Mouse (Mus musculus): ENCODE measurements at regions not wholly inside any gene's neighbourhood (a gene's known extent, or its start where the extent isn't known, plus 50 kb on each side); places are given as distances from the start of the nearest gene placed in this dataset.

- DNase-seq (ENCODE audit: low spot score) (no peak), ATAC-seq (ENCODE audit: low FRiP score) (no peak)
- Histone ChIP-seq H3K9ac (no peak overlapping the region), H3K27ac (no peak overlapping the region), H3K36me3 (replicated peaks; ENCODE audit: control insufficient read depth, insufficient read depth) (no peaks in the 10 kb centered on the region), H3K4me2 (replicated peaks) (no peak overlapping the region), H3K27me3 (ENCODE audit: control insufficient read depth, insufficient read depth, low read length) (peaks cover 3% of the 10 kb centered on the region; the same call in 1 of the 2 replicates), H3K4me3 (replicated peaks; ENCODE audit: low read length) (no peak overlapping the region), H3K9me3 (ENCODE audit: control insufficient read depth, low read length) (no peaks in the 10 kb centered on the region), H3K4me1 (replicated peaks; ENCODE audit: control insufficient read depth, insufficient read depth, low read length) (peaks cover 18% of the 10 kb centered on the region)
- WGBS, result 47% methylated on average over 3 of the region's 3 CpGs
Observed at GRCm38 (mm10) chr2:92841626-92842025, 73.3 kb upstream of the Syt13 start.

GRCm38 (mm10) chr2:92845061-92845769 is 69.7 kb upstream of the Syt13 start:
- Histone ChIP-seq H3K36me3 (replicated peaks; ENCODE audit: control insufficient read depth, insufficient read depth) (no peaks in the 10 kb centered on the region), H3K9me3 (ENCODE audit: control insufficient read depth, low read length) (no peaks in the 10 kb centered on the region), H3K9ac (no peak overlapping the region; the same call in 1 of the 2 replicates), H3K27me3 (ENCODE audit: control insufficient read depth, insufficient read depth, low read length) (0 out of 2 replicates have a peak, but pooled peaks cover 3% of the 10 kb centered on the region), H3K4me2 (replicated peaks) (no peak overlapping the region), H3K27ac (peak overlapping the region; percentile 49), H3K4me3 (replicated peaks; ENCODE audit: low read length) (no peak overlapping the region), H3K4me1 (replicated peaks; ENCODE audit: control insufficient read depth, insufficient read depth, low read length) (peaks cover 20% of the 10 kb centered on the region)
- DNase-seq (ENCODE audit: low spot score), result peak; percentile 59
- ATAC-seq (ENCODE audit: low FRiP score), result peak; percentile 59; the same call in 1 of the 2 replicates
- WGBS, result 11% methylated on average over 14 of the region's 14 CpGs

DNA sequence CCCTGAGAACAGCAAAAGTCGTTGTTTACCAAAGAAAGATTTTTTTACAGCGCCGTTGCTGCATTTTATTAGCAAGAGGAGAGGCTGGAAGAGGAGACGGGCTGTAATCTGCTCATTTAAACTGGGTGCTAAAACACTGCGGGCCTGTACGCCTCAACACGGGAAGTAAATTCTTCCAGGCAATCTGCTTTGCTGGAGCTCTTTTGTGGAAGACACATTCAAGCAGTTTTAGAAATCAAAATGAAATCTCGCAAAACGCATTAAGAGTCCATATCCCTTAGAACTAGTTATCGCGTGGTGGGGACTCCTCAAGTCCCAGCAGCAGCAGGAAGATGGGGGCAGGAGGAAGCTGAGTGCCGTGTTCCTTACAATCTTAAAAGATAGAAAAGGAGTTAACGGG is 65.9 kb upstream of the Syt13 start:
- H3K9me3 ChIP-seq (ENCODE audit: control insufficient read depth, low read length), result no peaks in the 10 kb centered on the region

GRCm38 (mm10) chr2:92851336-92851735 is 63.6 kb upstream of the Syt13 start:
- Histone ChIP-seq H3K4me1 (replicated peaks; ENCODE audit: control insufficient read depth, insufficient read depth, low read length) (peaks cover 9% of the 10 kb centered on the region), H3K9me3 (ENCODE audit: control insufficient read depth, low read length) (no peaks in the 10 kb centered on the region), H3K4me3 (replicated peaks; ENCODE audit: low read length) (no peak overlapping the region), H3K9ac (no peak overlapping the region), H3K36me3 (replicated peaks; ENCODE audit: control insufficient read depth, insufficient read depth) (no peaks in the 10 kb centered on the region), H3K4me2 (replicated peaks) (no peak overlapping the region), H3K27ac (no peak overlapping the region), H3K27me3 (ENCODE audit: control insufficient read depth, insufficient read depth, low read length) (no peaks in the 10 kb centered on the region)
- ATAC-seq (ENCODE audit: low FRiP score), result no peak
- WGBS, result 37% methylated on average over 5 of the region's 5 CpGs
- DNase-seq (ENCODE audit: low spot score), result no peak

More for the DNA sequence above, 65.9 kb upstream of the Syt13 start:
- Histone ChIP-seq H3K27ac (peak overlapping the region; percentile 74), H3K4me2 (replicated peaks) (no peak overlapping the region), H3K27me3 (ENCODE audit: control insufficient read depth, insufficient read depth, low read length) (no peaks in the 10 kb centered on the region), H3K4me3 (replicated peaks; ENCODE audit: low read length) (no peak overlapping the region), H3K36me3 (replicated peaks; ENCODE audit: control insufficient read depth, insufficient read depth) (no peaks in the 10 kb centered on the region), H3K9ac (no peak overlapping the region), H3K4me1 (replicated peaks; ENCODE audit: control insufficient read depth, insufficient read depth, low read length) (peaks cover 26% of the 10 kb centered on the region)
- ATAC-seq (ENCODE audit: low FRiP score) (no peak), DNase-seq (ENCODE audit: low spot score) (no peak)
- WGBS, result 60% methylated on average over 13 of the region's 13 CpGs

DNA sequence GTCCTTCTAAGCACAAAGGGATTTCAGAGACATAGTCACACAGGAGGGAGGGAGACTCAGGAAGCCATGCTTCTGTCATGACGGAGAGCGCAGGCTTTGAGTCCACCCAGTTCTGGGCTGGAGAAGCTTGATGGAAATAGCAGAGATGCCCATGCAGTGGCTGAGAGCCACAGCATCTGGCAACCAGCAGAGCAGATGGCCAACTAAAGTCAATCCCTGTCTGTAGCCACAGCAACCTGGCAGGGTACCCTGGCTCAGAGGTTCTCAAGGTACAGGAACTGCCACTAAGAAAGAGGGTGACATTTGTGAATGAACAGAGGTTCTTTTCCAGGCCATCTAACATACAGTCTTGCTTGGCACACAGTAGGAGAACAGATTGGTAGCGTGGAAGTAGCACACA is 61.7 kb upstream of the Syt13 start:
- Histone ChIP-seq H3K9ac (no peak overlapping the region), H3K27ac (no peak overlapping the region), H3K27me3 (ENCODE audit: control insufficient read depth, insufficient read depth, low read length) (no peaks in the 10 kb centered on the region), H3K4me2 (replicated peaks) (no peak overlapping the region), H3K4me1 (replicated peaks; ENCODE audit: control insufficient read depth, insufficient read depth, low read length) (peaks cover 9% of the 10 kb centered on the region), H3K9me3 (ENCODE audit: control insufficient read depth, low read length) (no peaks in the 10 kb centered on the region), H3K4me3 (replicated peaks; ENCODE audit: low read length) (no peak overlapping the region), H3K36me3 (replicated peaks; ENCODE audit: control insufficient read depth, insufficient read depth) (no peaks in the 10 kb centered on the region)
- DNase-seq (ENCODE audit: low spot score) (no peak), ATAC-seq (ENCODE audit: low FRiP score) (no peak)
- 79% methylated on average over 3 of the region's 3 CpGs for WGBS

DNA sequence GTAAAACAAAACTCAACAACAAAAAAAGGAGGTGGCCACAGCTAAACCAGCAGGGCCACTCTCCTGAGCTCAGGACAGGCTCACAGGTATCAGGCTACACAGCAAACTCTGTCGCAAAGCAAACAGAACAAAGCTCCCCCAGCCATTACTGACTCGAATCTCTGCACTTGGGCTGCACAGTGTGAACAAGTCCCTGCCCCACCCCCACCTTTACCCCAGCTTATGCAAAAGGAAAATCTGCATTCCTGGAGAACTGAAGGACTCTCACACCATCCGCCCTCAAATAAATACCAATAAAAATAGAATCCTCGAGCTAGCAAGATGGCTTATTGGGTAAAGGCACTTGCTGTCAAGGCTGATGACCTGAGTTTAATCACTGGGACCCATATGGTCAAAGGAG is 60.6 kb upstream of the Syt13 start:
- Histone ChIP-seq H3K36me3 (replicated peaks; ENCODE audit: control insufficient read depth, insufficient read depth) (no peaks in the 10 kb centered on the region), H3K4me3 (replicated peaks; ENCODE audit: low read length) (no peak overlapping the region), H3K27ac (no peak overlapping the region), H3K9ac (no peak overlapping the region), H3K4me1 (replicated peaks; ENCODE audit: control insufficient read depth, insufficient read depth, low read length) (peaks cover 9% of the 10 kb centered on the region), H3K27me3 (ENCODE audit: control insufficient read depth, insufficient read depth, low read length) (no peaks in the 10 kb centered on the region), H3K9me3 (ENCODE audit: control insufficient read depth, low read length) (no peaks in the 10 kb centered on the region), H3K4me2 (replicated peaks) (no peak overlapping the region)
- DNase-seq (ENCODE audit: low spot score) (no peak), ATAC-seq (ENCODE audit: low FRiP score) (no peak)
- WGBS, result 61% methylated on average over 4 of the region's 4 CpGs

DNA sequence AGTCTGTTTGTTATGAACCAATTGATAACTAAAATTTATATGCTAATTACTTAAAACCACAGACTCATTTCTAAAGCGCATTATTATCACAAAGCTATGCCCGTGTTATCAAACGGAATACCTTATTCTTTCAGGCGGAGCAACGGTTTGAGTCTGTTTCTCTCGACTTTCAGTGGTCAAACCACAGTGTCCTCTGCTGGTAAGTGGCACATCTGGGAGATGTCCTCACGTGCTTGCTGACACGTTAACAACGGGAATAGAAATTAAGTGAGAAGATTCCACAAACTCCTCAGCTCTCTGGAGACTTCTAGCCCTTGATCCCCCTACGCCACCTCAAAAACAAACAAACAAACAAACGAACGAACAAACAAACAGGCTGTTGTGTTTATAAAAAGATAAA is 58.9 kb upstream of the Syt13 start:
- Histone ChIP-seq H3K4me1 (replicated peaks; ENCODE audit: control insufficient read depth, insufficient read depth, low read length) (no peaks in the 10 kb centered on the region), H3K9me3 (ENCODE audit: control insufficient read depth, low read length) (no peaks in the 10 kb centered on the region), H3K9ac (no peak overlapping the region), H3K36me3 (replicated peaks; ENCODE audit: control insufficient read depth, insufficient read depth) (no peaks in the 10 kb centered on the region), H3K27ac (no peak overlapping the region), H3K27me3 (ENCODE audit: control insufficient read depth, insufficient read depth, low read length) (no peaks in the 10 kb centered on the region), H3K4me3 (replicated peaks; ENCODE audit: low read length) (no peak overlapping the region), H3K4me2 (replicated peaks) (no peak overlapping the region)
- DNase-seq (ENCODE audit: low spot score) (no peak), ATAC-seq (ENCODE audit: low FRiP score) (no peak)
- 70% methylated on average over 12 of the region's 12 CpGs for WGBS

GRCm38 (mm10) chr2:92860502-92861197 is 54.2 kb upstream of the Syt13 start:
- WGBS, result 58% methylated on average over 8 of the region's 8 CpGs
- no peaks in the 10 kb centered on the region for H3K36me3 ChIP-seq (replicated peaks; ENCODE audit: control insufficient read depth, insufficient read depth)
- H3K4me3 ChIP-seq (replicated peaks; ENCODE audit: low read length), result no peak overlapping the region
- 0 out of 2 replicates have a peak overlapping the region, but pooled peaks have one; percentile 38 for H3K27ac ChIP-seq
- no peak overlapping the region for H3K9ac ChIP-seq
- no peaks in the 10 kb centered on the region for H3K4me1 ChIP-seq (replicated peaks; ENCODE audit: control insufficient read depth, insufficient read depth, low read length)
- H3K9me3 ChIP-seq (ENCODE audit: control insufficient read depth, low read length), result 0 out of 2 replicates have a peak, but pooled peaks cover 10% of the 10 kb centered on the region
- peak; percentile 62; the same call in 1 of the 2 replicates for ATAC-seq (ENCODE audit: low FRiP score)
- no peak for DNase-seq (ENCODE audit: low spot score)
- no peak overlapping the region for H3K4me2 ChIP-seq (replicated peaks)
- H3K27me3 ChIP-seq (ENCODE audit: control insufficient read depth, insufficient read depth, low read length), result no peaks in the 10 kb centered on the region

All from hindbrain, embryonic 14.5 days (tissue).